Mouse (Mus musculus) G1E-ER4 (cell line): Measurements from ENCODE around the gene Csnka2ip. TPM values are rescaled to one million over a fixed set of nuclear protein-coding genes. Genes with fewer than 3 reads are reported as not detected.

Experiments
- GATA1 ChIP-seq: IDR thresholded peaks from one replicate; pipeline ENCODE4 v1.8.0; 2012; ENCODE audit warnings: low read length, inconsistent platforms
- polyA plus RNA-seq: library from polyadenylated mRNA; stranded (reverse); fragments of >175 nt; gene quantifications from 2 replicates; pipeline ENCODE4 v1.2.3, GENCODE M21; 2012

Csnka2ip gene
- polyA plus RNA-seq, 1 experiment = not detected

DNA sequence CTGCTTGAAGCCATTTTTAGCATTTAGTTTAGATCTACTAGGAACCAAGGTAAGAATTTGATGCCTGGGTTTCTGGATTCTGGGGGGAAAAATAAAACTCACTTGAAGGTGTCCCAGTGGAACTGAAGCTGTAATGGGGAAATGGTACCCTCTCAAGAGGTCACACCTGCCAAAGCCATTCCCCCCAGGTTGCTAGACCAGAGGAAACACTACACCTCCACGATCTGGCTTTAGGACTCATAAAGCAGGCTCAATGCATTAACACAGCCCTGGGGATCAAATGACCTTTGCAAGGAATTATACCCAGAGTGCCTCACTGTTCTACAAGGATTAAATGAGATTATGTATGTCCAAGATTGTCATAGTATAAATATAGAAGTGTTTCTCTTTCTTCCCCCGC lies 88.8 kb downstream of the Csnka2ip start:
- no peak for TF ChIP-seq GATA1

Other genes with a start within 250 kb of the Csnka2ip start
- 8.4 and 10.8 TPM in 2 replicates for gene 4930453N24Rik, start 168.8 kb upstream of the Csnka2ip start, polyA plus RNA-seq
- 1.3 and 2.0 TPM in 2 replicates for gene Zfp654, start 249.2 kb upstream of the Csnka2ip start, polyA plus RNA-seq
- 25.6 and 26.9 TPM in 2 replicates for gene Cggbp1, start 249.6 kb upstream of the Csnka2ip start, polyA plus RNA-seq